Comparison of ENCODE assay signal across 15 mouse cellular contexts in the genomic region with DNA sequence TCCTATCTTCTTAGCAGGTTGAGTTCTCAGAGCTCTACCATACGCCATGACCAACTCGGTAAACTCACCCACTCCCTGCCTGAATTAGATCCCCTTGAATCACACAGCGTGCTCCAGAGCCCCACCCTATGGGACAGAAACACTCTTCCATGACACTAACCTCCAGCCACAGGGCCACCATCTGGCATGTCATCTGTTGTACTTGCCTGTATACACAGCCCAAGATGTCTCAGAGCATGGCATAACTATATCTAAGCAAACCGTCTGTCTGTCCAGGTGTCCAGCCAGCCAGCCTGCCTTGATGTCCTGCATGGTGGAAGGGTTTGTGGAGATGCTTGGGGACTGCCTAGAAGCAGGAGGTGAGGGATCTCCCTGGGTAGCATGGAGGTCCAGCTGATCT. TPM values are rescaled to one million over a fixed set of nuclear protein-coding genes. Genes with fewer than 3 reads are reported as not detected.
DNase-seq lines count a peak whose midpoint lies in the region; ATAC-seq lines count a peak whose summit lies in the region.
"Had no signal": no experiment of that assay in that cellular context is flagged by ENCODE, and none has a peak within 500 bp of the region (broad histone marks: within the 10 kb centered on the region; RNA-seq: fewer than 3 reads in every experiment).

No protein-coding gene starts in this region.

- H3K9ac ChIP-seq in heart, embryonic 14.5 days (ENCODE audit: low read length), result no peak overlapping the region

- no peak overlapping the region for H3K27ac ChIP-seq in heart, embryonic 14.5 days (replicated peaks in 1 of 2; ENCODE audit: control insufficient read depth in 1 of 2, insufficient read depth in 1 of 2, low read depth in 2 of 2, low read length in 2 of 2)

- no peak overlapping the region for H3K4me3 ChIP-seq in heart, embryonic 14.5 days (ENCODE audit: control insufficient read depth in 1 of 2, insufficient read depth in 1 of 2, low read depth in 1 of 2, low read length in 2 of 2)
- H3K4me3 ChIP-seq: megakaryocyte, embryonic 14.5 days had no signal

- ATAC-seq in heart, embryonic 14.5 days (ENCODE audit: insufficient number of reproducible peaks, insufficient read depth, low FRiP score, low read depth), result no peak
- ATAC-seq in erythroblast, adult 5-6 weeks (replicated peaks; ENCODE audit: low FRiP score, poor library complexity, severe bottlenecking), result no peak
- no peak for ATAC-seq in erythroid progenitor cell, adult 5-6 weeks (replicated peaks; ENCODE audit: low FRiP score, poor library complexity, severe bottlenecking)
- ATAC-seq: forebrain, embryonic 14.5 days had no signal

- 86% methylated on average over 4 of the region's 4 CpGs for WGBS in heart, embryonic 14.5 days

- H3K27me3 ChIP-seq in heart, embryonic 14.5 days (ENCODE audit: control insufficient read depth, insufficient read depth, low read length), result no peaks in the 10 kb centered on the region
- H3K27me3 ChIP-seq: CH12.LX; megakaryocyte, embryonic 14.5 days had no signal

- no peak for DNase-seq in heart, postnatal 25 days (ENCODE audit: low spot score)
- DNase-seq in left cerebral cortex, adult 18-20 months (ENCODE audit: low spot score in 2 of 2), result peak; percentile 23 to 35
- no peak for DNase-seq in left cerebral cortex, postnatal 14 days (ENCODE audit: low spot score in 2 of 2)
- DNase-seq in right cerebral cortex, adult 18-20 months, result peak; percentile 21
- DNase-seq in right cerebral cortex, postnatal 36 days (ENCODE audit: low spot score in 2 of 2), result no peak
- DNase-seq: adrenal gland, postnatal 25 days; kidney, postnatal 36 days; thymus, adult 2 months had no signal

- H3K4me1 ChIP-seq in heart, embryonic 14.5 days (ENCODE audit: control insufficient read depth in 2 of 2, insufficient read depth in 2 of 2, low read length in 2 of 2), result peaks cover 20 to 30% of the 10 kb centered on the region in 2 experiments

- intact Hi-C loops in heart, postnatal 25 days (cut with DNase I), result no loop called here
- intact Hi-C loops in left cerebral cortex, postnatal 14 days (cut with DNase I), result no loop called here

- H3K9me3 ChIP-seq in heart, embryonic 14.5 days (ENCODE audit: control insufficient read depth, low read length), result no peaks in the 10 kb centered on the region
- H3K9me3 ChIP-seq: megakaryocyte, embryonic 14.5 days had no signal

- peaks cover 9% of the 10 kb centered on the region; the same call in 1 of the 2 replicates for H3K36me3 ChIP-seq in heart, embryonic 14.5 days (ENCODE audit: control insufficient read depth, insufficient read depth, low read length)

- peak overlapping the region; percentile 60; the same call in 1 of the 2 replicates for H3K4me2 ChIP-seq in heart, embryonic 14.5 days (ENCODE audit: low read length)

RNA-seq across cellular contexts. Expression of a gene that starts 6.5 kb away (rescaled TPM):
- 19.5 and 23.4 TPM in 2 replicates for polyA plus RNA-seq in heart, embryonic 14.5 days (2014; fragmentation: Nextera tagmentation; extraction: Ambion mirVana)
- 10 to 100 TPM; 34.5 to 41.7 TPM for total RNA-seq in heart, postnatal 25 days (2021)
- total RNA-seq in left cerebral cortex, adult 18-20 months (2021), result 1 to 10 TPM; 8.9 to 9.4 TPM
- 10 to 100 TPM in 1 of 2 experiments, 1 to 10 TPM in 1; 9.5 to 11.9 TPM for total RNA-seq in left cerebral cortex, postnatal 14 days (2021)
- total RNA-seq in erythroblast, adult 5-6 weeks (2015; ENCODE audit: low replicate concordance), result not detected in 2 replicates
- total RNA-seq in erythroblast, adult 5-6 weeks (2017; ENCODE audit: low replicate concordance), result not detected in 2 replicates
- not detected in 2 replicates for total RNA-seq in erythroid progenitor cell, adult 5-6 weeks (2015; ENCODE audit: low replicate concordance)
- not detected in 2 replicates for total RNA-seq in erythroid progenitor cell, adult 5-6 weeks (2017; ENCODE audit: low replicate concordance)
- total RNA-seq: CH12.LX had no signal

RNA-seq across cellular contexts. Expression of a gene that starts 38.9 kb away (rescaled TPM):
- 19.3 and 27.8 TPM in 2 replicates for polyA plus RNA-seq in heart, embryonic 14.5 days (2014; fragmentation: Nextera tagmentation; extraction: Ambion mirVana)
- 10 to 100 TPM; 10.8 to 12.2 TPM for total RNA-seq in heart, postnatal 25 days (2021)
- 10 to 100 TPM; 28.4 to 34.4 TPM for total RNA-seq in left cerebral cortex, adult 18-20 months (2021)
- 10 to 100 TPM; 29.8 to 32.3 TPM for total RNA-seq in left cerebral cortex, postnatal 14 days (2021)
- 3.5 and 5.9 TPM in 2 replicates for total RNA-seq in erythroblast, adult 5-6 weeks (2015; ENCODE audit: low replicate concordance)
- total RNA-seq in erythroblast, adult 5-6 weeks (2017; ENCODE audit: low replicate concordance), result 6.3 and 11.6 TPM in 2 replicates
- 3.2 and 5.0 TPM in 2 replicates for total RNA-seq in erythroid progenitor cell, adult 5-6 weeks (2015; ENCODE audit: low replicate concordance)
- total RNA-seq in erythroid progenitor cell, adult 5-6 weeks (2017; ENCODE audit: low replicate concordance), result 10.5 and 42.6 TPM in 2 replicates

RNA-seq across cellular contexts. Expression of a gene that starts 43.7 kb away (rescaled TPM):
- 0.14 and 0.44 TPM in 2 replicates for polyA plus RNA-seq in heart, embryonic 14.5 days (2014; fragmentation: Nextera tagmentation; extraction: Ambion mirVana)
- 1 to 10 TPM; 3.7 to 6.7 TPM for total RNA-seq in heart, postnatal 25 days (2021)
- under 1 TPM; 0.54 to 0.67 TPM for total RNA-seq in left cerebral cortex, adult 18-20 months (2021)
- 1 to 10 TPM; 1.9 to 2.3 TPM for total RNA-seq in left cerebral cortex, postnatal 14 days (2021)
- not detected in 2 replicates for total RNA-seq in erythroblast, adult 5-6 weeks (2015; ENCODE audit: low replicate concordance)
- total RNA-seq in erythroblast, adult 5-6 weeks (2017; ENCODE audit: low replicate concordance), result not detected in 2 replicates
- total RNA-seq in erythroid progenitor cell, adult 5-6 weeks (2015; ENCODE audit: low replicate concordance), result not detected in 2 replicates
- not detected in 2 replicates for total RNA-seq in erythroid progenitor cell, adult 5-6 weeks (2017; ENCODE audit: low replicate concordance)
- total RNA-seq: adrenal gland, postnatal 25 days; CH12.LX had no signal
- polyA plus RNA-seq: neural tube, embryonic 11.5 days; thymus, adult 2 months had no signal

RNA-seq across cellular contexts. Expression of a gene that starts 56.3 kb away (rescaled TPM):
- 16.4 and 17.2 TPM in 2 replicates for polyA plus RNA-seq in heart, embryonic 14.5 days (2014; fragmentation: Nextera tagmentation; extraction: Ambion mirVana)
- total RNA-seq in heart, postnatal 25 days (2021), result 10 to 100 TPM; 25.5 to 27.5 TPM
- 10 to 100 TPM; 46.9 to 47.0 TPM for total RNA-seq in left cerebral cortex, adult 18-20 months (2021)
- 10 to 100 TPM; 49.7 to 52.2 TPM for total RNA-seq in left cerebral cortex, postnatal 14 days (2021)
- total RNA-seq in erythroblast, adult 5-6 weeks (2015; ENCODE audit: low replicate concordance), result 3.7 and 8.6 TPM in 2 replicates
- 6.0 and 9.1 TPM in 2 replicates for total RNA-seq in erythroblast, adult 5-6 weeks (2017; ENCODE audit: low replicate concordance)
- total RNA-seq in erythroid progenitor cell, adult 5-6 weeks (2015; ENCODE audit: low replicate concordance), result 17.3 and 23.1 TPM in 2 replicates
- 20.0 and 22.6 TPM in 2 replicates for total RNA-seq in erythroid progenitor cell, adult 5-6 weeks (2017; ENCODE audit: low replicate concordance)

Comparison
In these comparisons a context has a peak if more than half of its experiments do, and no peak if none do; other contexts are left out.
1. DNase-seq: peak in left cerebral cortex, adult 18-20 months (2 of 2) and right cerebral cortex, adult 18-20 months (single experiment); none in heart, postnatal 25 days (single experiment), left cerebral cortex, postnatal 14 days (0 of 2) and right cerebral cortex, postnatal 36 days (0 of 2).
2. RNA of a gene that starts 6.5 kb away (total RNA-seq): 34.5 to 41.7 TPM in heart, postnatal 25 days, 9.5 to 11.9 TPM in left cerebral cortex, postnatal 14 days and 8.9 to 9.4 TPM in left cerebral cortex, adult 18-20 months; not detected in erythroblast, adult 5-6 weeks and not detected in erythroid progenitor cell, adult 5-6 weeks; every median in the first group is over 4 times any median in the second.